Mouse (Mus musculus) layer of hippocampus, adult 2 months (tissue): ENCODE results near the gene Cela3b. TPM values are rescaled to one million over a fixed set of nuclear protein-coding genes. Genes with fewer than 3 reads are reported as not detected.

Experiments used
- DNase-seq, 2 experiments: peaks; one replicate each; pipeline ENCODE4 v3.0.0; 2022; ENCODE audit warnings: low spot score in 2 of 2
- H3K27ac ChIP-seq: fragments of 200-600 bp; 2 replicates; pipeline ENCODE4 v1.8.1; 2022
- H3K4me3 ChIP-seq: fragments of 200-600 bp; 2 replicates; pipeline ENCODE4 v1.8.1; 2022; ENCODE audit warnings: mild to moderate bottlenecking
- CTCF ChIP-seq: fragments of 200-600 bp; conservative IDR thresholded peaks from 2 replicates; pipeline ENCODE4 v1.8.1; 2022; ENCODE audit warnings: antibody characterized with exemption, mild to moderate bottlenecking, moderate library complexity
- total RNA-seq, 2 experiments: library from RNA; stranded (reverse); gene quantifications; 2 replicates each; pipeline ENCODE4 v1.2.3; 2021

Cela3b gene
- total RNA-seq, 2 experiments from 2014 or later, result not detected

DNA sequence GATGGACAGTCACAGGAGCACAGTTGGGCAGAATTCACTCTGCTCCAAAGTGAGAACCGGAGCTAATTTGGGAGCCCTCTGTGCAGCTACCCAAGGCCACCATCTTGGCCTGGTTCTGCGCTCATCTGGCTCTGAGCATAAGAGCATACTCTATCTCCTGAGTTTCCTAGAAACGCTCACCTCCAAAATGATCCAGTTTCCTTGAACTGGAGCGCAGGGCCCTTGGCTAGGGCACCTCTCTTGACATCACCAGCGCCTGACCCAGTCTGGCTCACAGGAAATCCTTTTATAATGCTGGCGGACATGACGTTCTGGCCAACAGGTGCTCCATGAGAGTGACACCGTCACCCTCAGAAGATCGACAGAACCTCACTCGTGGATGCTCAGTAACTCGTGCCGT, 26.2 kb upstream of the Cela3b start:
- no peak for TF ChIP-seq CTCF
- Histone ChIP-seq H3K27ac (no peak overlapping the region), H3K4me3 (no peak overlapping the region)
- DNase-seq, result no peak

DNA sequence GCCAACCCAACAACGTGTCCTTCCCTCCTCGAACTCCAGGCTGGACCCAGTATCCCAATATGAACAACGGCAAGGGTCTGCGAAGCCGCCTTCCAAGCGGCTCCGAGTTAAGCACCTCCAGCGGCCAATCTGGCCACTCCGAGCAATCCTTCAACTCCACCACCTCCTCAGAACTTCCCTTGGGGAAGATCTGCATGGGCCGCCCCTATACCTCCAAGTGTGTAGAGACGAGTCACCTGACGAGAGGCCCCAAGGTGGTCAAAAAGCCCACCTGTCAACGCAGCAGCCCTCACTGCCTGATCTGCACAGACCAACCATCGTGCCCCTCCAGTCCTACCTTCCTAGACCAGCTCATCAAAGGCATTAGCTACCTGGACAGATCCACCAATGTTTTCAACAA, 24.2 kb upstream of the Cela3b start:
- H3K4me3 ChIP-seq, result no peak overlapping the region
- no peak for DNase-seq
- no peak for TF ChIP-seq CTCF
- H3K27ac ChIP-seq, result no peak overlapping the region

DNA sequence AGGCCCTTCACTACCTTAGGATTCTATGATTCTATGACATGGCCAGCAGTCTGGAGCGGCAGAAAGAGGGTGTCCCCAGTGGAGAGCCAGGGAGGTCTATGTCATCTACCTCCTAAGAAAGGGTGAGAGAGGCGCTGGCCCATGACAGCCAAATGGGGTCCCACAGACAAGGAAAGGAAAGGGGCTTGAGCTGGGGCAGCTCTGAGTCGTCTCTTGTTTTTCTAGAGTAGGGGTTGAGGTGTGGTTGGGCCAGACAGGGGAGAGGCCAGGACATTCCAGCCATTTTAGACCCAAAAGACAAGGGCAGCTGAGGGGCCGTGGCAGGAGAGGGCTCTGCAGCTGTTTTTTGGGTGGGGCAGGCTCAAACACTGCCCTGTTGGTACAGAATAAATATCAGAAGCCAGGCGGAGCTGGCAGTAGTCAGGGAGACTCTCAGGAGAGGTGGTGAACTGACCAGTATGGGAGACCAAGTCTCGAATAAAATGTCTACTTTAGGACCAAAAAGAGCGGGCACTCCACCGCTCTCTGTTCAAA, 23.0 kb upstream of the Cela3b start, which contains the start of gene 1700013G24Rik:
1700013G24Rik (plus strand) TSS at position 51 of the 534 bp plus-strand sequence.
- no peak for DNase-seq
- TF ChIP-seq CTCF, result no peak
- Histone ChIP-seq H3K27ac (no peak within 1 kb of the TSS), H3K4me3 (no peak within 1 kb of the TSS)

DNA sequence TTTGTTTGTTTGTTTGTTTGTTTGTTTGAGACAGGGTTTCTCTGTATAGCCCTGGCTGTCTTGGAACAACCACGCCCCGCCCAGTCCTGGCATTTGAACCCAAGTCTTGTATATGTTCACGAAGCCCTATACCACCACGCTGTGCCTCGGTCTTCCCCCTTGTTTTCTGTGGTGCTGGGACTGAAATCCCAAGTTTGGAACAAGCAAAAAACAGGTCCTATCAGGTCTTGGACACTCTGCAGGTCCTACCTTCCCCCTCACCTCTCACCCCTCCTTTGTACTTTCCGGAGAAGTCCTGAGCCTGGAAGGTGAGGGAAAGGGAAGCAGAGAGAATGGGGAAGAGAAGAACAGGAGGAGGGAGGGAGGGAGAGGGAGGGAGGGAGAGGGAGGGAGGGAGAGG, 21.9 kb upstream of the Cela3b start:
- Histone ChIP-seq H3K27ac (no peak overlapping the region), H3K4me3 (no peak overlapping the region)
- TF ChIP-seq CTCF, result no peak
- DNase-seq, result no peak

DNA sequence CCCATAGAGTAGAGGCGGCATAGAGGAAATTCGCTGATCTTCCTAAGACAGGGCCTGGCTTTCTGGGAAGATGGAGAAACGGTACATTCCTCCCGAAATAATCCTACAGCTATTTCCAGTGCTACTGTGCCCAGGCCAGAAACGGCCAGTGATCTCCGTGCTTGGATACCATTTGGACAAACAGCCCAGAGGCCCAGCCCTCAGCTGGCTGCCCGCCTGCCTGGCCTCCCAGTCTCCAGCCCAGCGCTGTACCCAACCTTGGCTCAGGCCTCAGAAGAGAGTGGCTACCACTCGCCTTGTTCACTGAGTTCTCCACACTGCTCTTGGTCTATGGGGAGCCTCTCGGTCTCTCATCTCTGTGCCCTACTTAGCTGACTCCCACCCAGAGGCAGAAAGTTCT, 19.4 kb upstream of the Cela3b start:
- DNase-seq, result no peak
- TF ChIP-seq CTCF, result no peak

DNA sequence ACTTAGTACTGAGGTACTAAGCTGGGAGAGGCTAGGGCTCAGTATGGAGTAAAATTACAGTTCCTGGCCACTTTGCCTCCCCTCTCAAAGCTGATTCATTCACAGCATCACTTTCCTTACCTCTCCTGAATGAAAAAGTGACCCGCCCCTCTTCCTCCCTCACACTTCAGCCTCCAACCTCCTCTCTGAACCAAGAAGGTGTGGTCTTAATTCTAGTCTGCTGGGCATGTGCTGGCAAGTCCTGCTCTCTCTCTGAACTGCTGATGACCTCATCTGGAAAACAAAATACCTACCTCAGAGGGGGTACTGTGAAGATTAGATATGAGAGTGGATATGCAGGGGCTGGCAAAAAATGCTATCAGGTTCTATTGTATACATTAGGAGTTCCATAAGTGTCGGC, 18.8 kb upstream of the Cela3b start:
- no peak for DNase-seq
- Histone ChIP-seq H3K27ac (no peak overlapping the region), H3K4me3 (no peak overlapping the region)
- no peak for TF ChIP-seq CTCF

More for the DNA sequence above, 19.4 kb upstream of the Cela3b start:
- Histone ChIP-seq H3K27ac (no peak overlapping the region), H3K4me3 (no peak overlapping the region)

DNA sequence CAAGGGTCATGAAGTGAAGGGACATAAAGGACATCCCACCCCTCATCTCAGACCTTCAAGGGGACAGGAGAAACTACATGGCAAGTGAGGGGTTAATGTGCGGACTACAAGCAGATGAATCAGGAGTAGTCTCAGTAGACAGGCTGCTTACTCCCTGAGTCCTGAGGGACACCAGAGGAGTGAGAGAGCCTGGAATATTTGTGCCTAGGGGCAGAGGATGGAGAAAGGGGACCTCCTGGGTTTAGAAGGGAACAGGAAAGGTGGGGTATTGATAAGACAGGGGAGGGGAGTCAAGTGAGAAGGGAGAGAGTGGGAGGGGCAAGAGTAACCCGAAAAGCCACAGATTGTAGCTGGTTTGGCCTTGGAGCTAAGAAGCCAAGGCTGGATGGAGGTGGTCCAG, 18.3 kb upstream of the Cela3b start:
- DNase-seq, result no peak
- Histone ChIP-seq H3K27ac (no peak overlapping the region), H3K4me3 (no peak overlapping the region)
- TF ChIP-seq CTCF, result no peak

DNA sequence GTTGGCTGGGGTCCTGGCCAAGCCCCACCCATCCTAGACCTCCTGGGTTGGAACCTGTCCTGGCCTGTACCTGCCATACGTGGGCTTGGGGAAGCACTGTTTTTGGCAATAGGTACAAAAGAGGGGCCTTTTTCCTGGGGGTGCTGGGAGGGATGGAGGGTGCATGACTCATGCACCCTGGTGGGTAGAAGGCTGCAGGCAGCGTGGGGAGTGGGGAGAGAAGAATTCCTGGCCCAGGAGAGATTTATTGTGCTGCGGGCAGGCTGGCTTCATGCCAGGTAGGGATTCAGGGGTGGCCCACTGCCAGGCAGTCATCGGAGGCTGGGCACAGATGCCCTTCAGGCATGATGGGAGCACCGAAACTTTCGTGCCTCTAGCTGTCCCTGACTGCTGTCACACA, 17.9 kb upstream of the Cela3b start:
- no peak for DNase-seq

DNA sequence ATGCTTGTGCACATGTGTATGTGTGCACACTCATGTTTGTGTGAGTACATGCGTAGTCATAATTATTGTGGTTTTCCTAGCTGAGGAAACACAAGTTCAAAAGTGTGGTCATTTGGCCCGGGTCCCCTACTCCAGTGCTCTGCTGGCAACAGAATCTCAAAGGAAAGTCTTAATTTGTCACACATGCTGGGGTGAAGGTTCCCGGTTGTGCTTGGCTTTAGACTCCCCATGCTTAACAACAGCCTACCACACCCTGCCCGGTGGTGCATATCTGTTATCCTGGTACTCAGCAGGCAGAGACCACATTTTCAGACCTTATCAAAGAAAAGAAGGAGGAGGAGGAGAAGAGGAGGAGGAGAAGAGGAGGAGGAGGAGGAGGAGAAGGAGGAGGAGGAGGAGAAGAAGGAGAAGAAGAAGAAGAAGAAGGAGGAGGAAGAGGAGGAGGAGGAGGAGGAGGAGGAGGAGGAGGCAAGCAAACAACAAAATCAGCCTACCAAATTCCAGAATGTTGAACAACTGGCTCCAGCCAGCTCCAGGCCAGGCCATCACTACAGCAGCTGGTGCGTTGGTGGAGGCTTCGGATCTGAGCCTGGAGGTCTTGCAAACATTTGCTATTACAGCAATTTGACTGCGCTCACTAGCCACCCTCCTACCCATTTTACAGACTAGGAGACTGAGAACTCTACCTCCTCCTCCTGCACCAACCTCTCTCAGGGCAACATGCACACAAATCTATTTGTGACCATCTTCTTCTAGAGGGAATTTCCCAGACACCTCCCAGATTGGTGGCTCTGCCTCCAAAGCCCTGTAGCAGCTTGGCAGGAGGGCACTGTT, 17.2 kb upstream of the Cela3b start:
- DNase-seq, result no peak
- H3K4me3 ChIP-seq, result no peak overlapping the region
- no peak for TF ChIP-seq CTCF
- no peak overlapping the region for H3K27ac ChIP-seq

More for the DNA sequence above, 17.9 kb upstream of the Cela3b start:
- Histone ChIP-seq H3K4me3 (no peak overlapping the region), H3K27ac (no peak overlapping the region)
- TF ChIP-seq CTCF, result no peak

DNA sequence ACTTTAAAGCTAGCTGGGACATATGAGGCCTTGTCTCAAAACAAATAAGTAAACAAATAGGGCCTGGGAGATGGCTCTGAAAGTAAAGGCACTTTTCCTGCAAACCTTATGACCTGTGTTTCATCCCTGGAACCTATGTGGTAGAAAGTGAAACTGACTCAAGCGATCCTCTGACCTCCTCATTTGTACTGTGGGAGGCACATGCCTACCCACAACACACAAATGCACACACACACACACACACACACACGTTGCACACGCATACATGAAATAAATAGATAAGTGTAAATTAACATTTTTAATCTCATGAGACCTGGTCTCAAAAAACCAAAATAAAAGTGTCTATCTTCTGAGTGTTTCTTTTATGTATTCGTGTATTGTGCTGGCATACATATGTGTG, 15.5 kb upstream of the Cela3b start:
- Histone ChIP-seq H3K27ac (no peak overlapping the region), H3K4me3 (no peak overlapping the region)
- no peak for TF ChIP-seq CTCF
- no peak for DNase-seq

DNA sequence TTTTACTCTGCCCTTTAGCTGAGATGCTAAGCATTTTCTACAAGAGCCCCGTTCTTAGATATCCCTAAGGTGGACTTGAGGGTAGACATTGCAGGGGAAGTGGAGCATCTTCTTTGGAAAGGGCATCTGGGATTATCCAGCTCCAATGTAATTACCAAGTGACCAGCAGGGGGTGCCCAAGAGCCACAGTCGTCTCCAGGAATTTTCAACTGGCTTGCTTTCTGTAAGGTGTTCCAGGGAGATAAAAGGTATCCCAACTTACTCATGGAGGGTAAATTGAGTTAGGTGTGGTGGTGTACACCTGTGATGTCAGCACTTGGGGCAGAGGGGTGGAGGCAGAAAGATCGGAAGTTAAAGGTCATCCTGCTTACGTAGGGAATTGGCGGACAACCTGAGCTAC, 13.3 kb upstream of the Cela3b start:
- peak; percentile 46 to 82 for DNase-seq
- Histone ChIP-seq H3K4me3 (no peak overlapping the region), H3K27ac (no peak overlapping the region)
- peak; percentile 96 for TF ChIP-seq CTCF

DNA sequence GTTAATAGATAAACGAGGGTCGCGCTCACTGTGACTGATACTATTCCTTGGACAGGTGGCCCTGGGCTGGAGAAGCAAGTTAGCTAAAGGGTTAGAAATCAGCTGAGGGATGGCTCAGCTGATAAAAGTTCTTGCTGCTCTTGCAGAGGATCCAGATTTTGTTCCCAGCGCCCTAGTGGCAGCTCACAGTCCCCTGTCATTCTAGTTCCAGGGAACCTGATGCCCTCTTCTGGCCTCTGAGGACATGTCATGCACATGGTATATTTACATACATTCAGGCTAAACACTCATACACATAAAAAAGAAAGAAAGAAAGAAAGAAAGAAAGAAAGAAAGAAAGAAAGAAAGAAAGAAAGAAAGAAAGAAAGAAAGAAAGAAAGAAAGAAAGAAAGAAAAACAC, 11.0 kb upstream of the Cela3b start:
- no peak overlapping the region for H3K4me3 ChIP-seq
- TF ChIP-seq CTCF, result no peak; the same call in 1 of the 2 replicates
- DNase-seq, result no peak
- H3K27ac ChIP-seq, result no peak overlapping the region

DNA sequence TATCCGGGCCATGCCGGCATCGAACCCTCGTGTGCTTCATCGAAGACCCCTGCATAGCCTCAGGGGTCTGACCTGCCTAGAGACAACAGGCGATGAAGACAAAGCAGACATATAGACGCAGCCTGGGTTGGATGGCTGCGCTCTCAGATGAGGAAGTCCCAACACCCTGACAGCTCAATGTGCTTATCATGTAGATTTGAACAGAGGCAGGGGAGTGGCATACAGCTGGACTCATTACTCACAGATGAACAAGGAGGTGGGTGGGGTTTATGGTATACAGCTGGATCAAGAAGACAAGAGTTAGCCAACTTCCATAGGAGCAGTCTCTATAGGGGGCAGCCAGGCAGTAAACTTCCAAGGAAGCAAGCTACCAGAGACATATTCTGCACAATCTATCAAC, 8.5 kb upstream of the Cela3b start:
- no peak for TF ChIP-seq CTCF
- Histone ChIP-seq H3K27ac (no peak overlapping the region), H3K4me3 (no peak overlapping the region)
- no peak for DNase-seq
